Mouse (Mus musculus) intestine, embryonic 16.5 days (tissue): ENCODE measurements around the gene Wdcp. TPM values are rescaled to one million over a fixed set of nuclear protein-coding genes. Genes with fewer than 3 reads are reported as not detected.
"Not testable (repeated sequence)": the region's sequence is repeated elsewhere in the genome, so short reads cannot be mapped to it uniquely, and the experiment has no call there.

Experiments
- ATAC-seq: fragments of 200-750 bp; cut with Nextera tagmentation; 2 replicates; pipeline ENCODE4 v1.8.0; 2017; ENCODE audit warnings: moderate TSS enrichment, moderate library complexity
- H3K27ac ChIP-seq: fragments of 300-500 bp; sonication (generic); 2 replicates; pipeline ENCODE4 v1.5.1; 2014; ENCODE audit warnings: mild to moderate bottlenecking, low read length
- H3K27me3 ChIP-seq: fragments of 300-500 bp; sonication (generic); replicated peaks from 2 replicates; pipeline ENCODE4 v1.6.1; 2014; ENCODE audit warnings: low read length, control low read depth, mixed read lengths; ENCODE audit not compliant: control insufficient read depth, insufficient read depth
- H3K36me3 ChIP-seq: fragments of 300-500 bp; sonication (generic); 2 replicates; pipeline ENCODE4 v1.6.1; 2014; ENCODE audit warnings: low read length, control low read depth; ENCODE audit not compliant: control insufficient read depth, insufficient read depth
- H3K4me1 ChIP-seq: fragments of 300-500 bp; sonication (generic); 2 replicates; pipeline ENCODE4 v1.6.1; 2014; ENCODE audit warnings: low read length, control low read depth, mixed read lengths; ENCODE audit not compliant: control insufficient read depth, insufficient read depth
- H3K4me2 ChIP-seq: fragments of 300-500 bp; sonication (generic); 2 replicates; pipeline ENCODE4 v1.6.1; 2014; ENCODE audit warnings: low read depth, low read length, control low read depth
- H3K4me3 ChIP-seq: fragments of 300-500 bp; sonication (generic); 2 replicates; pipeline ENCODE4 v1.5.1; 2014; ENCODE audit warnings: mild to moderate bottlenecking, low read length
- H3K9ac ChIP-seq: fragments of 300-500 bp; sonication (generic); 2 replicates; pipeline ENCODE4 v1.6.1; 2014; ENCODE audit warnings: low read depth, low read length
- H3K9me3 ChIP-seq: fragments of 300-500 bp; sonication (generic); 2 replicates; pipeline ENCODE4 v1.6.1; 2016; ENCODE audit warnings: low read length, control low read depth; ENCODE audit not compliant: control insufficient read depth
- WGBS: fragments of 180-500 bp; shearing (Covaris S2); extraction: QIAGEN DNeasy Blood & Tissue Kit; methylation state at CpG from one replicate; pipeline ENCODE4 v1.1.7; 2014; 5-methylcytosine and 5-hydroxymethylcytosine counted together
- polyA plus RNA-seq: library from polyadenylated mRNA; unstranded; fragments of >200 nt; fragmentation: Nextera tagmentation; extraction: Ambion mirVana; gene quantifications from 2 replicates; pipeline ENCODE4 v1.2.1, GENCODE M21; 2015

Wdcp gene
- polyA plus RNA-seq, 1 experiment from 2014 or later = 12.4 TPM

- H3K4me3 ChIP-seq = no peak overlapping the region
- no peaks in the 10 kb centered on the region for H3K27me3 ChIP-seq
- H3K27ac ChIP-seq = peak overlapping the region; percentile 46
- ATAC-seq = peak; percentile 61
- no peaks in the 10 kb centered on the region for H3K9me3 ChIP-seq
- H3K4me1 ChIP-seq = peaks cover 14% of the 10 kb centered on the region
- WGBS = 64% methylated on average over 8 of the region's 8 CpGs
- H3K36me3 ChIP-seq = 0 out of 2 replicates have a peak, but pooled peaks cover 3% of the 10 kb centered on the region
- H3K9ac ChIP-seq = no peak overlapping the region
- peak overlapping the region; percentile 13; the same call in 1 of the 2 replicates for H3K4me2 ChIP-seq
Observed at GRCm38 (mm10) chr12:4875623-4876022, 32.5 kb downstream of the Wdcp start.

GRCm38 (mm10) chr12:4878296-4878783 lies 35.2 kb downstream of the Wdcp start:
- H3K9me3 ChIP-seq = no peaks in the 10 kb centered on the region

GRCm38 (mm10) chr12:4879048-4879447 lies 35.9 kb downstream of the Wdcp start:
- H3K27ac ChIP-seq = no peak overlapping the region
- no peak overlapping the region for H3K4me3 ChIP-seq
- 92% methylated on average over 5 of the region's 5 CpGs for WGBS
- no peak for ATAC-seq
- H3K9ac ChIP-seq = no peak overlapping the region
- H3K27me3 ChIP-seq = no peaks in the 10 kb centered on the region
- H3K4me1 ChIP-seq = peaks cover 9% of the 10 kb centered on the region
- no peaks in the 10 kb centered on the region for H3K9me3 ChIP-seq
- 0 out of 2 replicates have a peak, but pooled peaks cover 9% of the 10 kb centered on the region for H3K36me3 ChIP-seq
- H3K4me2 ChIP-seq = no peak overlapping the region

More at GRCm38 (mm10) chr12:4878296-4878783, 35.2 kb downstream of the Wdcp start:
- no peak overlapping the region for H3K4me3 ChIP-seq
- H3K9ac ChIP-seq = no peak overlapping the region
- H3K4me1 ChIP-seq = peaks cover 14% of the 10 kb centered on the region
- no peak overlapping the region for H3K27ac ChIP-seq
- no peak for ATAC-seq
- H3K4me2 ChIP-seq = no peak overlapping the region
- WGBS = 77% methylated on average over 9 of the region's 9 CpGs
- H3K27me3 ChIP-seq = no peaks in the 10 kb centered on the region
- 0 out of 2 replicates have a peak, but pooled peaks cover 9% of the 10 kb centered on the region for H3K36me3 ChIP-seq

- Histone ChIP-seq H3K9me3 (no peaks in the 10 kb centered on the region), H3K9ac (no peak overlapping the region), H3K4me3 (no peak overlapping the region), H3K4me2 (no peak overlapping the region), H3K27ac (no peak overlapping the region), H3K36me3 (0 out of 2 replicates have a peak, but pooled peaks cover 9% of the 10 kb centered on the region), H3K4me1 (no peaks in the 10 kb centered on the region), H3K27me3 (no peaks in the 10 kb centered on the region)
- 72% methylated on average over 2 of the region's 2 CpGs for WGBS
- no peak for ATAC-seq
Observed at GRCm38 (mm10) chr12:4882086-4882485, 39.0 kb downstream of the Wdcp start.

GRCm38 (mm10) chr12:4885062-4885461 lies 42.0 kb downstream of the Wdcp start:
- H3K27me3 ChIP-seq = no peaks in the 10 kb centered on the region
- 44% methylated on average over 1 of the region's 1 CpGs for WGBS
- no peak overlapping the region for H3K27ac ChIP-seq
- ATAC-seq = peak; percentile 60; the same call in 1 of the 2 replicates
- no peak overlapping the region for H3K4me2 ChIP-seq
- H3K9me3 ChIP-seq = no peaks in the 10 kb centered on the region
- H3K4me1 ChIP-seq = no peaks in the 10 kb centered on the region
- H3K9ac ChIP-seq = no peak overlapping the region
- H3K4me3 ChIP-seq = no peak overlapping the region
- 0 out of 2 replicates have a peak, but pooled peaks cover 5% of the 10 kb centered on the region for H3K36me3 ChIP-seq

GRCm38 (mm10) chr12:4886581-4886980 lies 43.5 kb downstream of the Wdcp start:
- not testable (repeated sequence) for H3K9ac ChIP-seq, H3K27me3 ChIP-seq, H3K9me3 ChIP-seq, H3K36me3 ChIP-seq, H3K27ac ChIP-seq, H3K4me1 ChIP-seq, H3K4me2 ChIP-seq, H3K4me3 ChIP-seq, ATAC-seq
- WGBS = 96% methylated on average over 4 of the region's 4 CpGs

- H3K27ac ChIP-seq = no peak overlapping the region
- no peak overlapping the region for H3K4me2 ChIP-seq
- no peaks in the 10 kb centered on the region for H3K27me3 ChIP-seq
- no peak overlapping the region for H3K9ac ChIP-seq
- no peaks in the 10 kb centered on the region for H3K4me1 ChIP-seq
- H3K9me3 ChIP-seq = no peaks in the 10 kb centered on the region
- ATAC-seq = no peak
- peaks cover 2% of the 10 kb centered on the region; the same call in 1 of the 2 replicates for H3K36me3 ChIP-seq
- H3K4me3 ChIP-seq = no peak overlapping the region
Observed at GRCm38 (mm10) chr12:4888739-4889138, 45.6 kb downstream of the Wdcp start.

GRCm38 (mm10) chr12:4889251-4889650 lies 46.1 kb downstream of the Wdcp start:
- no peaks in the 10 kb centered on the region for H3K27me3 ChIP-seq
- H3K9ac ChIP-seq = no peak overlapping the region
- no peak overlapping the region for H3K27ac ChIP-seq
- H3K9me3 ChIP-seq = no peaks in the 10 kb centered on the region
- H3K4me2 ChIP-seq = no peak overlapping the region
- H3K4me3 ChIP-seq = no peak overlapping the region
- peaks cover 2% of the 10 kb centered on the region; the same call in 1 of the 2 replicates for H3K36me3 ChIP-seq
- 92% methylated on average over 2 of the region's 2 CpGs for WGBS
- no peaks in the 10 kb centered on the region for H3K4me1 ChIP-seq
- ATAC-seq = no peak

- Histone ChIP-seq H3K4me3 (no peak overlapping the region), H3K4me2 (no peak overlapping the region), H3K27ac (no peak overlapping the region), H3K4me1 (no peaks in the 10 kb centered on the region), H3K9ac (no peak overlapping the region), H3K27me3 (no peaks in the 10 kb centered on the region), H3K9me3 (no peaks in the 10 kb centered on the region), H3K36me3 (peaks cover 2% of the 10 kb centered on the region; the same call in 1 of the 2 replicates)
- 82% methylated on average over 1 of the region's 1 CpGs for WGBS
- ATAC-seq = no peak
Observed at GRCm38 (mm10) chr12:4889891-4890290, 46.8 kb downstream of the Wdcp start.

GRCm38 (mm10) chr12:4898024-4898423 lies 54.9 kb downstream of the Wdcp start:
- no peak overlapping the region for H3K9ac ChIP-seq
- H3K27me3 ChIP-seq = no peaks in the 10 kb centered on the region
- H3K27ac ChIP-seq = no peak overlapping the region
- no peaks in the 10 kb centered on the region for H3K36me3 ChIP-seq
- H3K9me3 ChIP-seq = no peaks in the 10 kb centered on the region
- no peak overlapping the region for H3K4me2 ChIP-seq
- H3K4me3 ChIP-seq = no peak overlapping the region
- 92% methylated on average over 5 of the region's 5 CpGs for WGBS
- H3K4me1 ChIP-seq = no peaks in the 10 kb centered on the region
- ATAC-seq = no peak
